10 mouse cellular contexts compared by ENCODE assay signal in the genomic region with DNA sequence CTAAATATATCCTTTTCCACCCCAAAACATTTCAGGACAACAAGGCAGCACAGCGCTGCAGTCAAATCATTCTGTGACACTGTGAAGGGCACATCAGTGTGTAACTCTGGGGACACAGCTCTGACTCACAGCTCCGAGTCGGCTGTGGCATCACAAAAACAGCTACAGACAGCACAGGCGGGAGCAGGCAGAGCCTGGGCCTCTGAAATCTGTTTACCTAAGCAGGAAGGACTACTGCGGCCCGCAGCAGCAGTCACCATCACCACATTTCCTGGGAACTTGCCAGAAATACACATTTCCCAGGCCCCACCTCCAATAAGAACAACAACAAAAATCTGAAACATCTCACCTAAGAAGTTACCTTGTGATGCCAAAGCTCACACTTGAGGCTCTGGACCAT. TPM values are rescaled to one million over a fixed set of nuclear protein-coding genes. Genes with fewer than 3 reads are reported as not detected.
DNase-seq lines count a peak whose midpoint lies in the region; ATAC-seq lines count a peak whose summit lies in the region.
"Had no signal": no experiment of that assay in that cellular context is flagged by ENCODE, and none has a peak within 500 bp of the region (broad histone marks: within the 10 kb centered on the region; RNA-seq: fewer than 3 reads in every experiment).

No protein-coding gene starts in this region.

- DNase-seq in heart, postnatal 10 days = no peak
- DNase-seq in hindbrain, embryonic 14.5 days (ENCODE audit: low spot score) = no peak
- DNase-seq in forebrain, embryonic 14.5 days (ENCODE audit: low spot score) = no peak
- DNase-seq: gastrocnemius, postnatal 10 days had no signal

- H3K4me3 ChIP-seq in heart, embryonic 11.5 days (ENCODE audit: low read depth, low read length) = no peak overlapping the region
- H3K4me3 ChIP-seq in midbrain, embryonic 13.5 days (replicated peaks) = no peak overlapping the region
- no peak overlapping the region for H3K4me3 ChIP-seq in midbrain, embryonic 15.5 days
- no peak overlapping the region for H3K4me3 ChIP-seq in hindbrain, embryonic 14.5 days (replicated peaks; ENCODE audit: low read length)
- no peak overlapping the region for H3K4me3 ChIP-seq in stomach, embryonic 16.5 days (replicated peaks; ENCODE audit: low read length)
- no peak overlapping the region for H3K4me3 ChIP-seq in forebrain, embryonic 14.5 days (ENCODE audit: low read depth, low read length)
- H3K4me3 ChIP-seq: neural tube, embryonic 12.5 days had no signal

- H3K36me3 ChIP-seq in heart, embryonic 11.5 days (ENCODE audit: control insufficient read depth, insufficient read depth, low read length) = no peaks in the 10 kb centered on the region; the same call in 1 of the 2 replicates
- H3K36me3 ChIP-seq in midbrain, embryonic 13.5 days = no peaks in the 10 kb centered on the region
- H3K36me3 ChIP-seq in midbrain, embryonic 15.5 days (replicated peaks) = no peaks in the 10 kb centered on the region
- H3K36me3 ChIP-seq in hindbrain, embryonic 14.5 days (replicated peaks; ENCODE audit: control insufficient read depth, insufficient read depth) = no peaks in the 10 kb centered on the region
- H3K36me3 ChIP-seq in stomach, embryonic 16.5 days (ENCODE audit: control insufficient read depth, insufficient read depth, low read length) = no peaks in the 10 kb centered on the region; the same call in 1 of the 2 replicates
- H3K36me3 ChIP-seq in forebrain, embryonic 14.5 days (ENCODE audit: control insufficient read depth, insufficient read depth, low read length) = no peaks in the 10 kb centered on the region
- H3K36me3 ChIP-seq: neural tube, embryonic 12.5 days had no signal

- 0 out of 2 replicates have a peak overlapping the region, but pooled peaks have one; percentile 40 for H3K9ac ChIP-seq in heart, embryonic 11.5 days (ENCODE audit: low read depth, low read length)
- H3K9ac ChIP-seq in midbrain, embryonic 13.5 days (replicated peaks) = no peak overlapping the region
- H3K9ac ChIP-seq in midbrain, embryonic 15.5 days = no peak overlapping the region
- H3K9ac ChIP-seq in hindbrain, embryonic 14.5 days = no peak overlapping the region
- no peak overlapping the region for H3K9ac ChIP-seq in stomach, embryonic 16.5 days (ENCODE audit: low read length)
- no peak overlapping the region; the same call in 1 of the 2 replicates for H3K9ac ChIP-seq in forebrain, embryonic 14.5 days (ENCODE audit: low read length)
- H3K9ac ChIP-seq: neural tube, embryonic 12.5 days had no signal

- H3K27ac ChIP-seq in heart, embryonic 11.5 days (ENCODE audit: low read depth, low read length) = peak overlapping the region; percentile 35; the same call in 1 of the 2 replicates
- peak overlapping the region; percentile 14; the same call in 1 of the 2 replicates for H3K27ac ChIP-seq in midbrain, embryonic 13.5 days
- H3K27ac ChIP-seq in midbrain, embryonic 15.5 days = no peak overlapping the region
- peak overlapping the region; percentile 2; the same call in 1 of the 2 replicates for H3K27ac ChIP-seq in hindbrain, embryonic 14.5 days
- H3K27ac ChIP-seq in stomach, embryonic 16.5 days (ENCODE audit: low read length) = peak overlapping the region; percentile 31; the same call in 1 of the 2 replicates
- H3K27ac ChIP-seq in forebrain, embryonic 14.5 days (ENCODE audit: low read depth, low read length) = no peak overlapping the region
- H3K27ac ChIP-seq: neural tube, embryonic 12.5 days had no signal

- H3K9me3 ChIP-seq in heart, embryonic 11.5 days (replicated peaks; ENCODE audit: control insufficient read depth, low read length) = no peaks in the 10 kb centered on the region
- no peaks in the 10 kb centered on the region for H3K9me3 ChIP-seq in midbrain, embryonic 13.5 days
- no peaks in the 10 kb centered on the region for H3K9me3 ChIP-seq in midbrain, embryonic 15.5 days
- H3K9me3 ChIP-seq in hindbrain, embryonic 14.5 days (ENCODE audit: control insufficient read depth, low read length) = no peaks in the 10 kb centered on the region
- no peaks in the 10 kb centered on the region for H3K9me3 ChIP-seq in stomach, embryonic 16.5 days (replicated peaks; ENCODE audit: control insufficient read depth, low read length)
- H3K9me3 ChIP-seq in forebrain, embryonic 14.5 days (replicated peaks; ENCODE audit: control insufficient read depth, low read length) = no peaks in the 10 kb centered on the region
- H3K9me3 ChIP-seq: neural tube, embryonic 12.5 days had no signal

- H3K27me3 ChIP-seq in heart, embryonic 11.5 days (ENCODE audit: control insufficient read depth, insufficient read depth, low read length) = no peaks in the 10 kb centered on the region
- H3K27me3 ChIP-seq in midbrain, embryonic 13.5 days = no peaks in the 10 kb centered on the region
- H3K27me3 ChIP-seq in midbrain, embryonic 15.5 days (replicated peaks) = no peaks in the 10 kb centered on the region
- no peaks in the 10 kb centered on the region for H3K27me3 ChIP-seq in hindbrain, embryonic 14.5 days (ENCODE audit: control insufficient read depth, insufficient read depth, low read length)
- no peaks in the 10 kb centered on the region for H3K27me3 ChIP-seq in stomach, embryonic 16.5 days (ENCODE audit: control insufficient read depth, insufficient read depth, low read length)
- H3K27me3 ChIP-seq in forebrain, embryonic 14.5 days (replicated peaks; ENCODE audit: control insufficient read depth, insufficient read depth, low read length) = no peaks in the 10 kb centered on the region
- H3K27me3 ChIP-seq: neural tube, embryonic 12.5 days had no signal

- no peak overlapping the region for H3K4me2 ChIP-seq in heart, embryonic 11.5 days
- no peak overlapping the region for H3K4me2 ChIP-seq in midbrain, embryonic 13.5 days (replicated peaks)
- H3K4me2 ChIP-seq in midbrain, embryonic 15.5 days = no peak overlapping the region
- H3K4me2 ChIP-seq in hindbrain, embryonic 14.5 days (replicated peaks) = no peak overlapping the region
- H3K4me2 ChIP-seq in stomach, embryonic 16.5 days (ENCODE audit: low read depth, low read length) = no peak overlapping the region
- H3K4me2 ChIP-seq in forebrain, embryonic 14.5 days (ENCODE audit: low read length) = no peak overlapping the region
- H3K4me2 ChIP-seq: neural tube, embryonic 12.5 days had no signal

- ATAC-seq in heart, embryonic 11.5 days (replicated peaks; ENCODE audit: insufficient number of reproducible peaks, low FRiP score, low TSS enrichment) = no peak
- no peak for ATAC-seq in midbrain, embryonic 13.5 days
- no peak for ATAC-seq in midbrain, embryonic 15.5 days (replicated peaks)
- ATAC-seq in hindbrain, embryonic 14.5 days (ENCODE audit: low FRiP score) = no peak
- peak; percentile 74; the same call in 1 of the 2 replicates for ATAC-seq in stomach, embryonic 16.5 days (ENCODE audit: insufficient read depth, low FRiP score)
- no peak for ATAC-seq in granulocyte monocyte progenitor cell, adult 5-6 weeks (replicated peaks; ENCODE audit: poor library complexity, severe bottlenecking)
- no peak for ATAC-seq in forebrain, embryonic 14.5 days

- peaks cover 77% of the 10 kb centered on the region for H3K4me1 ChIP-seq in heart, embryonic 11.5 days (ENCODE audit: control insufficient read depth, insufficient read depth, low read length)
- peaks cover 51% of the 10 kb centered on the region for H3K4me1 ChIP-seq in midbrain, embryonic 13.5 days (replicated peaks)
- H3K4me1 ChIP-seq in midbrain, embryonic 15.5 days = peaks cover 36% of the 10 kb centered on the region
- H3K4me1 ChIP-seq in hindbrain, embryonic 14.5 days (replicated peaks; ENCODE audit: control insufficient read depth, insufficient read depth, low read length) = peaks cover 44% of the 10 kb centered on the region
- H3K4me1 ChIP-seq in stomach, embryonic 16.5 days (ENCODE audit: control insufficient read depth, insufficient read depth, low read length) = peaks cover 72% of the 10 kb centered on the region
- H3K4me1 ChIP-seq in forebrain, embryonic 14.5 days (ENCODE audit: control insufficient read depth, insufficient read depth, low read length) = peaks cover 11% of the 10 kb centered on the region

- intact Hi-C loops in heart, postnatal 10 days (cut with DNase I) = loop anchor here (2.0 kb wide), 1 partner anchor 17 kb away; no protein-coding TSS in a partner anchor

- WGBS in heart, embryonic 11.5 days (ENCODE audit: insufficient replicate concordance) = 22% methylated on average over 6 of the region's 6 CpGs
- 64% methylated on average over 6 of the region's 6 CpGs for WGBS in midbrain, embryonic 13.5 days
- WGBS in midbrain, embryonic 15.5 days = 47% methylated on average over 6 of the region's 6 CpGs
- WGBS in hindbrain, embryonic 14.5 days = 49% methylated on average over 6 of the region's 6 CpGs
- 17% methylated on average over 6 of the region's 6 CpGs for WGBS in stomach, embryonic 16.5 days
- WGBS in forebrain, embryonic 14.5 days = 65% methylated on average over 6 of the region's 6 CpGs

RNA-seq across cellular contexts. Expression of a gene that starts 24.7 kb away (rescaled TPM):
- 14.6 and 14.8 TPM in 2 replicates for polyA plus RNA-seq in heart, embryonic 11.5 days (2014; fragmentation: Nextera tagmentation; extraction: Ambion mirVana)
- 10 to 100 TPM; 89.2 to 89.6 TPM for total RNA-seq in heart, postnatal 10 days (2021)
- 9.3 and 9.9 TPM in 2 replicates for polyA plus RNA-seq in midbrain, embryonic 13.5 days (2015; fragmentation: Nextera tagmentation; extraction: Ambion mirVana)
- 10.1 and 10.8 TPM in 2 replicates for polyA plus RNA-seq in midbrain, embryonic 15.5 days (2015; fragmentation: Nextera tagmentation; extraction: Ambion mirVana)
- 15.1 and 15.6 TPM in 2 replicates for polyA plus RNA-seq in hindbrain, embryonic 14.5 days (2014; fragmentation: Nextera tagmentation; extraction: Ambion mirVana)
- 17.7 and 17.9 TPM in 2 replicates for polyA plus RNA-seq in stomach, embryonic 16.5 days (2015; fragmentation: Nextera tagmentation; extraction: Ambion mirVana)
- 18.1 and 19.4 TPM in 2 replicates for total RNA-seq in granulocyte monocyte progenitor cell, adult 5-6 weeks (2014; fragmentation: Nextera tagmentation)
- 4.7 and 8.6 TPM in 2 replicates for total RNA-seq in granulocyte monocyte progenitor cell, adult 5-6 weeks (2017)
- 16.2 and 17.1 TPM in 2 replicates for polyA plus RNA-seq in forebrain, embryonic 14.5 days (2014; fragmentation: Nextera tagmentation; extraction: Ambion mirVana)

RNA-seq across cellular contexts. Expression of a gene that starts 51.9 kb away (rescaled TPM):
- polyA plus RNA-seq in heart, embryonic 11.5 days (2014; fragmentation: Nextera tagmentation; extraction: Ambion mirVana) = 64.9 and 66.8 TPM in 2 replicates
- 10 to 100 TPM; 25.7 to 28.2 TPM for total RNA-seq in heart, postnatal 10 days (2021)
- 91.2 and 92.7 TPM in 2 replicates for polyA plus RNA-seq in midbrain, embryonic 13.5 days (2015; fragmentation: Nextera tagmentation; extraction: Ambion mirVana)
- 78.5 and 87.4 TPM in 2 replicates for polyA plus RNA-seq in midbrain, embryonic 15.5 days (2015; fragmentation: Nextera tagmentation; extraction: Ambion mirVana)
- polyA plus RNA-seq in hindbrain, embryonic 14.5 days (2014; fragmentation: Nextera tagmentation; extraction: Ambion mirVana) = 69.0 and 76.0 TPM in 2 replicates
- polyA plus RNA-seq in stomach, embryonic 16.5 days (2015; fragmentation: Nextera tagmentation; extraction: Ambion mirVana) = 58.4 and 60.1 TPM in 2 replicates
- total RNA-seq in granulocyte monocyte progenitor cell, adult 5-6 weeks (2014; fragmentation: Nextera tagmentation) = 25.0 and 35.2 TPM in 2 replicates
- 14.0 and 17.5 TPM in 2 replicates for total RNA-seq in granulocyte monocyte progenitor cell, adult 5-6 weeks (2017)
- 81.2 and 87.4 TPM in 2 replicates for polyA plus RNA-seq in forebrain, embryonic 14.5 days (2014; fragmentation: Nextera tagmentation; extraction: Ambion mirVana)

Comparison
In these comparisons a context has a peak if more than half of its experiments do, and no peak if none do; other contexts are left out.
1. H3K27ac ChIP-seq: peak in heart, embryonic 11.5 days (single experiment), midbrain, embryonic 13.5 days (single experiment), hindbrain, embryonic 14.5 days (single experiment) and stomach, embryonic 16.5 days (single experiment); none in midbrain, embryonic 15.5 days (single experiment) and forebrain, embryonic 14.5 days (single experiment).